Mouse (Mus musculus) erythroblast, embryonic 14.5 days (primary cell): ENCODE measurements around the gene Sel1l3. TPM values are rescaled to one million over a fixed set of nuclear protein-coding genes. Genes with fewer than 3 reads are reported as not detected.

Experiments
- H3K27me3 ChIP-seq: 2 replicates; pipeline ENCODE4 v1.6.1; 2012; ENCODE audit warnings: inconsistent platforms; ENCODE audit not compliant: control insufficient read depth
- H3K36me3 ChIP-seq: 2 replicates; pipeline ENCODE4 v1.6.1; 2012; ENCODE audit warnings: mild to moderate bottlenecking, inconsistent platforms; ENCODE audit not compliant: control insufficient read depth
- H3K4me1 ChIP-seq: 2 replicates; pipeline ENCODE4 v1.6.1; 2012; ENCODE audit warnings: inconsistent platforms; ENCODE audit not compliant: control insufficient read depth
- H3K4me3 ChIP-seq: replicated peaks from 2 replicates; pipeline ENCODE3; 2012; ENCODE audit warnings: moderate library complexity, mild to moderate bottlenecking, inconsistent platforms
- H3K9me3 ChIP-seq: 2 replicates; pipeline ENCODE4 v1.6.1; 2012; ENCODE audit warnings: low read length, inconsistent platforms, mixed read lengths; ENCODE audit not compliant: control insufficient read depth
- GATA1 ChIP-seq: IDR thresholded peaks from 2 replicates; pipeline ENCODE4 v1.6.1; 2012; ENCODE audit warnings: low read length, inconsistent platforms, mixed read lengths
- TAL1 ChIP-seq: IDR thresholded peaks from 3 replicates; pipeline ENCODE4 v1.6.1; 2012; ENCODE audit warnings: low read length, inconsistent platforms, mixed read lengths
- polyA plus RNA-seq: library from polyadenylated mRNA; stranded (reverse); fragments of >175 nt; gene quantifications from 2 replicates; pipeline ENCODE4 v1.2.3, GENCODE M21; 2012

Gene Sel1l3
- polyA plus RNA-seq, 1 experiment: not detected

DNA sequence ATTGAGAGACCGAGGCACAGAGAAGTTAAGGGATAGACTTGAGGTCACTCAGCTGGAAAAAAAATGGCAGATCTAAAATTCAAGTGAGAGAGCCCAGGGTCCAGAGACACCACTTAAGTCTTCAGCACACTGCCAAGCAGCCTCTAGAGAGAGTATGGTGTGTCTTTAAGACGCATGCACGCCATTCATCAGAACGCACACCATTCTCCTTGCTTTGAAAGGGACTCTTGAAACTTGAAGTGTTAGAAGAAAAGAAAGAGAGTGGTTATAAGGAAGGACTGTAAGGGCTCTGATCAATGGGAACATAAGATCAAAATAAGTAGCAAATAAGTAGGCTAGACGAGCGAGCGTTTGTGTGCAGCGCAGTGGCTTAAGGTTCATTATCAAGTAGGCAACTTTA, 95.5 kb downstream of the Sel1l3 start:
- no peaks in the 10 kb centered on the region for H3K36me3 ChIP-seq
- TF ChIP-seq TAL1 (no peak), GATA1 (no peak)
- H3K4me1 ChIP-seq: no peaks in the 10 kb centered on the region
- H3K4me3 ChIP-seq: no peak overlapping the region
- H3K27me3 ChIP-seq: no peaks in the 10 kb centered on the region
- peaks cover 4% of the 10 kb centered on the region for H3K9me3 ChIP-seq

DNA sequence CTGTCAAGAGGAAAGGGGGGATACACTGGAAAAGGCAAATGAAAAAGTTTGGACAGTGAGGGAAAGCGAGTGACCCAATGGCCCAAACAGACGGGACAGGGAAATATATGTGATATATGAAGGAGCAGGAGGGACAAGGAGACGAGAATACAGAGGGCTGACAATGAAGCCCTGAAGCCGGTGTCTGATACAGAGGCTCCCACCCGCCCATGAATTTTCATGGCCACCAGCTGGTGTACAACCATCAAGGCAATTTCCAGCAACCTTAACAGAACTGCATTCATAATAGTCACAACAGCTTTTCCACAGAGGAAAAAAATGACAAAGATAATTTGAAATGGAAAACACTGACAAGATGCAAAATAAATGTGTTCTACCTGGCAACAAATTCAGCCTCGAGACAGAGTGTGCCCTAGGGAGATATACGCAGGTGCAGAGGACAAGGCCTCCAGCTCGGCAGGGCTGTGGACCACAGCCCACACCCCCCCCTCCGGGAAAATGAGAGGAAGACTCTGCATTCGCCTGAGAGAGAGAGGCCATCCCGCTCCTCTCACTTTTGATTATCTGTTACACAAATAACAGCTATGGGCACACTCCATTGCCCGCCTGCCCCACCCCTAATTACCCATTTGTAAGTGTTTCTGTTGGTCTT, 99.0 kb downstream of the Sel1l3 start:
- Histone ChIP-seq H3K4me1 (no peaks in the 10 kb centered on the region), H3K27me3 (no peaks in the 10 kb centered on the region), H3K4me3 (no peak overlapping the region), H3K9me3 (peaks cover 10% of the 10 kb centered on the region), H3K36me3 (no peaks in the 10 kb centered on the region)
- TF ChIP-seq GATA1 (no peak), TAL1 (no peak)

DNA sequence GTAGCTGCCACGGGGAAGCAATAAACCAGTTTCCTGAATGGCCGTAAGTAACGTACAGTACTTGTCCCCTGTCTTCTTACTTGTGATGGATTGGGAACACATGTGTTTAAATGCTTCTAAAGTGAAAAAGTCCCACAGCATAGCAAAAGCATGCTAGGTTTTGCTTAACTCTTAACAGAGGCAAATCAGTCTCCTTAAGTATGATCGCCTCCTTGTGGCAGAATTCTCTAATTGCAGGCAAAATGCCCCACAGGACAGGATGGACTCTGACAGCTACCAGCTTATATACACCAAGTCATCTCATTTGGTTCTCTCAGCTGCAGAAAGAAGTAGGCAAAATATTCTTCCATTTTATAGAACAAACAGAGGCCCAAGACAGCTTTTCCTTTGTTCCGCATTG, 100.8 kb downstream of the Sel1l3 start:
- no peaks in the 10 kb centered on the region for H3K4me1 ChIP-seq
- H3K27me3 ChIP-seq: no peaks in the 10 kb centered on the region
- H3K9me3 ChIP-seq: peaks cover 10% of the 10 kb centered on the region
- no peak for TF ChIP-seq GATA1
- no peak for TF ChIP-seq TAL1
- H3K4me3 ChIP-seq: no peak overlapping the region
- H3K36me3 ChIP-seq: no peaks in the 10 kb centered on the region

DNA sequence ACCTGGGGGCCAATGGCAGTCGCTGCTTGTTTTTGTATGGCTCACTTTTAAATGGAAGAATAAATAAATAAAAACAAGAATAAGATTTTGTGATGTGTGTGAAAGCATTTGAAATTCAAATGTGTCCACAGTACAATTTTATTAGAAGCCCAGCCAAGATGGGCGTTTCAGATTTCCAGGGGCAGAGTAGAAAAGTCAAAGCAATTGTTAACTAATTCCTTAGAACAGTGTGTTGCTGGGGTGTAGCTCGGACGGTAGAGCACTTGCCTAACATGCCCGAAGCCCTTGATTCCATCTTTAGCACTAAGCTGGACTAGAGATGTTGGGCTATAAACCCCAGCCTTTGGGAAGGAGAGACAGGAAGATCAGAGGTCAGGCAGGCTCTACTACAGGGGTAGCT, 102.7 kb downstream of the Sel1l3 start:
- no peak for TF ChIP-seq TAL1
- no peak for TF ChIP-seq GATA1
- Histone ChIP-seq H3K4me3 (no peak overlapping the region), H3K36me3 (no peaks in the 10 kb centered on the region), H3K4me1 (no peaks in the 10 kb centered on the region), H3K9me3 (peaks cover 10% of the 10 kb centered on the region), H3K27me3 (no peaks in the 10 kb centered on the region)

DNA sequence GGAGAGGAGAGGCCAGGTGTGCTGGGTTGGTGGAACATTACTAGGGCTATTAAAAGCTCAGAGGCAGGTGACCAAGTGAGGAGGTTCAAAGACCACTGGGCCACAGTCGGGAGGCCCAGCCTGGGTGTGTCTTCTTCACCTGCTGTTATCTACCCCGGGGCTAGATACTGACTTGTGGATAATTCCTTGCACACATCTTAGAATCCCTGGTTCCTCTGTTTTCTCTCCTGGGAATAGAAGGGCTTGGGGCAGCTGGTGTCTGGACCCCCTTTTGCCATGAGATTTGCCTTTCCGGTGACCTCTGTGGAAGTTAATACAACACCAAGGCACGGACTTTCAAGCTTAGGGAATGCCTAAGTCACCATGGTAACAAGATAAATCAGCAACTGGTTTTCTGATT, 103.5 kb downstream of the Sel1l3 start:
- H3K27me3 ChIP-seq: no peaks in the 10 kb centered on the region
- no peaks in the 10 kb centered on the region for H3K36me3 ChIP-seq
- no peak overlapping the region for H3K4me3 ChIP-seq
- no peak for TF ChIP-seq TAL1
- TF ChIP-seq GATA1: no peak
- H3K4me1 ChIP-seq: no peaks in the 10 kb centered on the region
- peaks cover 10% of the 10 kb centered on the region for H3K9me3 ChIP-seq

DNA sequence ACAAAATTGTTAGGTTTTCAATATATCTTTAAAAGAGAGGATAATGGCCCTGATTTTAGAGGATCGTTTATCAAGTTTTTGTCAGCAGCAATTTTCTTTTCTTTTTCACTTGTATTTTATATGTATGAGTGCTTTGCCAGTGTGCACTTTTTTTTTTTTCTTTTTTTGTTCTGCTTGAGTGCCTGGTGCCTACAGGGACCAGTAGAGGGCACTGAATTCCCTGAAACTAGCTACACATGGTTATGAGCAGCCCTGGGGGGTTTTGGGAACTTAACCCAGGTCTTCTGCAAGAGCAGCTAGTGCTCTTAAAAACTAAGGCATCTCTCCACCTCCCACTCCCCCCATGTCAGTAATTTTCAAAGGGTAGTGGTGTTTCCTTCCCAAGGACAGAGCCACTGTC, 105.1 kb downstream of the Sel1l3 start:
- no peak overlapping the region for H3K4me3 ChIP-seq
- TF ChIP-seq TAL1 (no peak), GATA1 (no peak)
- H3K36me3 ChIP-seq: no peaks in the 10 kb centered on the region
- no peaks in the 10 kb centered on the region for H3K27me3 ChIP-seq
- H3K4me1 ChIP-seq: no peaks in the 10 kb centered on the region
- H3K9me3 ChIP-seq: peaks cover 8% of the 10 kb centered on the region

DNA sequence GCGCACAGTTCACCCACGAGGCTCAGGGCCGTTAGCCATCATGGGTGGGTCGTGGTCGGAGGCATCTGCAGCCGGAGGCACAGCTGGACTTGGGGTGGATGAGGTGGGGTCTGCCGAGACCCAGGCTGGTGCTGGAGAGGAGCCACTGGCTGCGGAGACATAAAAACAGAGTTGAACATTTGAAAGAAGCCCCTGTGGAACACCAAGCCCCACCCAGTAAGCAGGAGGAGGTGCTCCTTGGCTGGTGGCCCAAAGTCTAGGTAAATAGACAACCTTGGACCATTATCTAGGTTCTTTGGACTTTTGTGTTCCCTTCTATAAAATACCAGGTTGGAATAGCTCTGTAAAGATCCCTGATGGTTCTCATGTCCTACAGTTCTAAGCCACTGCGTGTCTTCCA, 105.7 kb downstream of the Sel1l3 start:
- TF ChIP-seq TAL1 (no peak), GATA1 (no peak)
- Histone ChIP-seq H3K4me3 (no peak overlapping the region), H3K9me3 (peaks cover 4% of the 10 kb centered on the region), H3K36me3 (no peaks in the 10 kb centered on the region), H3K4me1 (no peaks in the 10 kb centered on the region), H3K27me3 (no peaks in the 10 kb centered on the region)

DNA sequence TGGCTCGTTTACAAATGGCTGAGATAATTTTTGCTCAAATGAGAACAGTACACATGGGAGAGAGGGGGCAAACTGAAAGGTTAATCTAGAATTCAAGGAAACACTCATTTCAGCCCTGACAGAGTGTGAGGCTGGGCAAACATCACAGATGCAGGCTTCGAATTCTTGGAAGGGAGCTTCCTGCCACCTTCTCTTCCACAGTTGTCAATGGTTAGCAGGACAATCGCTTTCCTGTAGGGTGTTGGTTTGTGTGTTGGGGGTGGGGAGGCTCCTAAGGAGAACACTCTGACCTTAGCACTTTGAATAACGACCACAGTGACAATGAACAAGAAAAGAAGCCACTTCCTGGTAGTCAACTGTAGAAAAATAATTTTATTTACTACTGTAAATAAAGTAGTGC, 107.0 kb downstream of the Sel1l3 start:
- Histone ChIP-seq H3K9me3 (no peaks in the 10 kb centered on the region), H3K27me3 (no peaks in the 10 kb centered on the region), H3K4me3 (no peak overlapping the region), H3K4me1 (no peaks in the 10 kb centered on the region), H3K36me3 (no peaks in the 10 kb centered on the region)
- TF ChIP-seq GATA1: no peak
- no peak for TF ChIP-seq TAL1

DNA sequence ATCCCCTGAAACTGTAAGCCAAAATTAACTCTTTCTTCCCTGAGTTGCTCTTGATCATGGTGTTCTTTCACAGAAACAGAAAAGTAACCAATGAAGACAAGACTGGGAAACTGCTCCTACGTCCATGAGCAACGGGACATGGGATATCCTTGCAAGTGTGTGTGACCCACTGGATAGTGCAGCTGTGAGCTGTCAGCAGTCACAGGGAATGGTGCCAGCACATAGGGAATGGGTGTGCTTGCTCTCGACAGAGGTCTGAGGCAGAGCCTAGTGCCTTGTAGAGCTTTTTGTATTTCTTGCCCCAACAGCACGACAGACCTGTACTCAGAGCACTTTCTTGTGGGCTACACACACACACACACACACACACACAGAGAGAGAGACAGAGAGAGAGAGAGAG, 107.6 kb downstream of the Sel1l3 start:
- Histone ChIP-seq H3K4me3 (no peak overlapping the region), H3K36me3 (no peaks in the 10 kb centered on the region), H3K9me3 (no peaks in the 10 kb centered on the region), H3K4me1 (no peaks in the 10 kb centered on the region), H3K27me3 (no peaks in the 10 kb centered on the region)
- no peak for TF ChIP-seq GATA1
- no peak for TF ChIP-seq TAL1

DNA sequence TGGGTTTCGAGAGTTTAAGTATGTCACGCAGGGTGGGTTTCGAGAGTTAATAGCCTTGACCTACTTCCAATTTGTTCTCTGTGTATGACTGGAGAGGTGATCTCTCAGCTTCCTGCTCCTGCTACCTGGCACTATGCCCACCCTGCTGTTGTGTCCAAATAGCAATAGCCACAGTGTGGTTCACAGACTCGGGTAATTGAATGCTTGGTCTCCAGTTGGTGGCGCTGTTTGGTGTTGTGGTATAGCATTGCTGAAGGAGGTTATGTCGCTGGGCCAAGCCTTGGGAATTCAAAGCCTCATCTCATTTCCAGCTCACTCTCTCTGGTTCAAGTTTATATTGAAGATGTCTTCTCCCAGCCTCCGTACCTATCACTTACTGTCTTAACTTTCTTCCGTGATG, 108.0 kb downstream of the Sel1l3 start:
- no peaks in the 10 kb centered on the region for H3K9me3 ChIP-seq
- no peaks in the 10 kb centered on the region for H3K36me3 ChIP-seq
- no peak overlapping the region for H3K4me3 ChIP-seq
- TF ChIP-seq TAL1 (no peak), GATA1 (no peak)
- H3K27me3 ChIP-seq: no peaks in the 10 kb centered on the region
- H3K4me1 ChIP-seq: no peaks in the 10 kb centered on the region
